In the genomic region with DNA sequence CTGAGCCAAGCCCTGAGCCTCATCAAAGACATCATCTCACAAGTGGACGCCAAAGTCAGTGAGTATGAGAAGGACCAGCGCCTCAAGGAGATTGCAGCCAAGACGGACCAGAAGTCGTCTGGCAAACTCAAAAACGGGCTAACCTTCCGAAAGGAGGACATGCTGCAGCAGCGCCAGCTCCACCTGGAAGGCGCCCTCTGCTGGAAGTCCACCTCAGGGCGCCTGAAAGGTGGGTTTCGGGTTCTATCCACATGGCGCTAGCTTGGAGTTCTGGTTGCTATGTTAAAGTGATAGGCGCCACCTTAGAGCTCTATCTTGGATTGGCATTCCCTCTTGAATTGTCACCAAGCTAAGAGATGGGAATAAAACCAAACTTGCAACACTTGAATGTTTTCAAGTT, we compare ENCODE assay signal across 11 mouse cellular contexts. TPM values are rescaled to one million over a fixed set of nuclear protein-coding genes. Genes with fewer than 3 reads are reported as not detected.
A peak's percentile ranks its signal among the peaks of the same experiment; 100 is the strongest.
DNase-seq lines count a peak whose midpoint lies in the region; ATAC-seq and TF ChIP-seq lines count a peak whose summit lies in the region.
"Had no signal": no experiment of that assay in that cellular context is flagged by ENCODE, and none has a peak within 500 bp of the region (broad histone marks: within the 10 kb centered on the region; RNA-seq: fewer than 3 reads in every experiment).

No protein-coding gene starts in this region.

- no peak for TF ChIP-seq POLR2A in liver, adult 2 months (IDR thresholded peaks at IDR 0.05; ENCODE audit: extremely low read depth, insufficient read depth, low read length)
- TF ChIP-seq POLR2A in ES-Bruce4 (IDR thresholded peaks at IDR 0.05; ENCODE audit: insufficient read depth, low read length) = no peak

- no peak for TF ChIP-seq EP300 in ES-Bruce4 (IDR thresholded peaks at IDR 0.05; ENCODE audit: insufficient read depth, low read depth, low read length)

- no peak overlapping the region for H3K4me3 ChIP-seq in liver, adult 2 months (ENCODE audit: insufficient read depth, low read depth, low read length)
- no peak overlapping the region for H3K4me3 ChIP-seq in liver, embryonic 12.5 days
- H3K4me3 ChIP-seq in ES-Bruce4 (ENCODE audit: low read depth, low read length) = no peak overlapping the region
- H3K4me3 ChIP-seq in limb, embryonic 10.5 days = no peak overlapping the region

- H3K4me2 ChIP-seq in liver, embryonic 12.5 days = no peak overlapping the region
- H3K4me2 ChIP-seq: heart, embryonic 11.5 days had no signal

- H3K79me2 ChIP-seq in liver, adult 2 months (ENCODE audit: control insufficient read depth, insufficient read depth, low read length) = no peaks in the 10 kb centered on the region

- WGBS in liver, adult 2 months = 89% methylated on average over 12 of the region's 12 CpGs
- WGBS in liver, embryonic 12.5 days (ENCODE audit: insufficient replicate concordance) = 74% methylated on average over 12 of the region's 12 CpGs
- 78% methylated on average over 12 of the region's 12 CpGs for WGBS in limb, embryonic 10.5 days

- TF ChIP-seq CTCF in liver, adult 2 months (IDR thresholded peaks at IDR 0.05; ENCODE audit: low read depth, low read length) = peak; percentile 71
- TF ChIP-seq CTCF in ES-Bruce4 (IDR thresholded peaks at IDR 0.05; ENCODE audit: low read depth, low read length) = peak; percentile 84

- H3K4me1 ChIP-seq in liver, adult 2 months (ENCODE audit: control insufficient read depth, insufficient read depth, low read length) = no peaks in the 10 kb centered on the region
- H3K4me1 ChIP-seq in liver, embryonic 12.5 days = peaks cover 11% of the 10 kb centered on the region
- H3K4me1 ChIP-seq in ES-Bruce4 (ENCODE audit: control insufficient read depth, insufficient read depth, low read length) = no peaks in the 10 kb centered on the region
- no peaks in the 10 kb centered on the region for H3K4me1 ChIP-seq in limb, embryonic 10.5 days

- no peak for ATAC-seq in cerebellum, adult (ENCODE audit: insufficient number of reproducible peaks, low FRiP score, low TSS enrichment)
- no peak for ATAC-seq in liver, embryonic 12.5 days

- no peaks in the 10 kb centered on the region for H3K9me3 ChIP-seq in liver, embryonic 12.5 days (replicated peaks)
- no peaks in the 10 kb centered on the region for H3K9me3 ChIP-seq in ES-Bruce4 (replicated peaks; ENCODE audit: control insufficient read depth, insufficient read depth, low read length, poor library complexity, severe bottlenecking)
- no peaks in the 10 kb centered on the region for H3K9me3 ChIP-seq in limb, embryonic 10.5 days (replicated peaks)

- H3K27ac ChIP-seq in liver, adult 2 months (replicated peaks; ENCODE audit: insufficient read depth, low read depth, low read length) = no peak overlapping the region
- no peak overlapping the region for H3K27ac ChIP-seq in liver, embryonic 12.5 days
- H3K27ac ChIP-seq in ES-Bruce4 (ENCODE audit: insufficient read depth, low read length) = no peak overlapping the region
- no peak overlapping the region for H3K27ac ChIP-seq in limb, embryonic 10.5 days

- no peak overlapping the region for H3K9ac ChIP-seq in liver, adult 2 months (ENCODE audit: low read depth, low read length)
- no peak overlapping the region for H3K9ac ChIP-seq in liver, embryonic 12.5 days
- no peak overlapping the region for H3K9ac ChIP-seq in ES-Bruce4 (ENCODE audit: low read depth, poor library complexity, severe bottlenecking)

- DNase-seq in cerebellum, postnatal 10 days = peak; percentile 30
- no peak for DNase-seq in liver, adult 2 months (ENCODE audit: extremely low read depth, low read depth, low spot score)
- peak; percentile 45 for DNase-seq in limb, embryonic 10.5 days (ENCODE audit: low spot score)
- DNase-seq in urinary bladder, postnatal 14 days (ENCODE audit: low spot score) = no peak
- DNase-seq in c-Kit-positive CD71-positive TER-119-positive erythroid progenitor cells, embryonic 14.5 days (ENCODE audit: low spot score) = no peak
- DNase-seq: kidney, postnatal 14 days had no signal

- H3K36me3 ChIP-seq in liver, adult 2 months (ENCODE audit: control insufficient read depth, insufficient read depth, low read length) = peaks cover 55% of the 10 kb centered on the region
- H3K36me3 ChIP-seq in liver, embryonic 12.5 days = peaks cover 67% of the 10 kb centered on the region
- H3K36me3 ChIP-seq in ES-Bruce4 (ENCODE audit: control insufficient read depth, insufficient read depth, low read length, poor library complexity, severe bottlenecking) = peaks cover 69% of the 10 kb centered on the region
- peaks cover 82% of the 10 kb centered on the region for H3K36me3 ChIP-seq in limb, embryonic 10.5 days

- H3K27me3 ChIP-seq in liver, adult 2 months (ENCODE audit: control insufficient read depth, insufficient read depth, low read length) = no peaks in the 10 kb centered on the region
- no peaks in the 10 kb centered on the region for H3K27me3 ChIP-seq in liver, embryonic 12.5 days (replicated peaks)
- H3K27me3 ChIP-seq in ES-Bruce4 (ENCODE audit: control insufficient read depth, insufficient read depth, low read length, poor library complexity, severe bottlenecking) = no peaks in the 10 kb centered on the region
- no peaks in the 10 kb centered on the region for H3K27me3 ChIP-seq in limb, embryonic 10.5 days (ENCODE audit: low read depth, poor library complexity, severe bottlenecking)

RNA-seq across cellular contexts. Expression of a gene that starts 28.0 kb away (rescaled TPM):
- 23.0 and 27.8 TPM in 2 replicates for total RNA-seq in liver, adult 2 months (2014; rRNA removed)
- polyA plus RNA-seq in liver, adult 2 months (2012; rRNA removed) = 51.2 and 52.4 TPM in 2 replicates
- polyA plus RNA-seq in liver, embryonic 12.5 days (2016; fragmentation: Nextera tagmentation; extraction: Ambion mirVana) = 3.4 and 3.6 TPM in 2 replicates
- polyA plus RNA-seq in ES-Bruce4 (2011; ENCODE audit: insufficient read depth, insufficient read length, low read depth, missing spikeins) = 4.6 and 6.7 TPM in 2 replicates
- 6.3 and 7.6 TPM in 2 replicates for polyA plus RNA-seq in limb, embryonic 10.5 days (2016; fragmentation: Nextera tagmentation; extraction: Ambion mirVana)

RNA-seq across cellular contexts. Expression of a gene that starts 31.2 kb away (rescaled TPM):
- total RNA-seq in liver, adult 2 months (2014; rRNA removed) = 0.07 TPM in 1 of 2 replicates, not detected in the other
- polyA plus RNA-seq in liver, adult 2 months (2012; rRNA removed) = 0.28 TPM in 1 of 2 replicates, not detected in the other
- polyA plus RNA-seq in liver, embryonic 12.5 days (2016; fragmentation: Nextera tagmentation; extraction: Ambion mirVana) = 0.08 TPM in 1 of 2 replicates, not detected in the other
- polyA plus RNA-seq in ES-Bruce4 (2011; ENCODE audit: insufficient read depth, insufficient read length, low read depth, missing spikeins) = 0.39 and 0.44 TPM in 2 replicates
- not detected in 2 replicates for polyA plus RNA-seq in limb, embryonic 10.5 days (2016; fragmentation: Nextera tagmentation; extraction: Ambion mirVana)
- polyA plus RNA-seq: heart, embryonic 11.5 days; lung, embryonic 16.5 days had no signal

RNA-seq across cellular contexts. Expression of a gene that starts 46.7 kb away (rescaled TPM):
- total RNA-seq in liver, adult 2 months (2014; rRNA removed) = 9.7 and 10.7 TPM in 2 replicates
- 15.6 and 15.8 TPM in 2 replicates for polyA plus RNA-seq in liver, adult 2 months (2012; rRNA removed)
- 4.1 and 4.4 TPM in 2 replicates for polyA plus RNA-seq in liver, embryonic 12.5 days (2016; fragmentation: Nextera tagmentation; extraction: Ambion mirVana)
- 64.8 and 67.7 TPM in 2 replicates for polyA plus RNA-seq in ES-Bruce4 (2011; ENCODE audit: insufficient read depth, insufficient read length, low read depth, missing spikeins)
- polyA plus RNA-seq in limb, embryonic 10.5 days (2016; fragmentation: Nextera tagmentation; extraction: Ambion mirVana) = 8.0 and 9.5 TPM in 2 replicates

RNA-seq across cellular contexts. Expression of a gene that starts 53.4 kb away (rescaled TPM):
- total RNA-seq in liver, adult 2 months (2014; rRNA removed) = 2.7 and 4.4 TPM in 2 replicates
- 20.8 and 25.9 TPM in 2 replicates for polyA plus RNA-seq in liver, adult 2 months (2012; rRNA removed)
- 7.9 and 8.1 TPM in 2 replicates for polyA plus RNA-seq in liver, embryonic 12.5 days (2016; fragmentation: Nextera tagmentation; extraction: Ambion mirVana)
- 15.5 and 17.7 TPM in 2 replicates for polyA plus RNA-seq in ES-Bruce4 (2011; ENCODE audit: insufficient read depth, insufficient read length, low read depth, missing spikeins)
- polyA plus RNA-seq in limb, embryonic 10.5 days (2016; fragmentation: Nextera tagmentation; extraction: Ambion mirVana) = 71.3 and 80.8 TPM in 2 replicates

Comparison
In these comparisons a context has a peak if more than half of its experiments do, and no peak if none do; other contexts are left out.
1. DNase-seq: peak in cerebellum, postnatal 10 days (2 of 2) and limb, embryonic 10.5 days (single experiment); none in liver, adult 2 months (single experiment), urinary bladder, postnatal 14 days (single experiment) and c-Kit-positive CD71-positive TER-119-positive erythroid progenitor cells, embryonic 14.5 days (single experiment).